Mouse (Mus musculus) stomach, embryonic 15.5 days (tissue): ENCODE data around the gene Trim17. TPM values are rescaled to one million over a fixed set of nuclear protein-coding genes. Genes with fewer than 3 reads are reported as not detected.
A peak's percentile ranks its signal among the peaks of the same experiment; 100 is the strongest.

Experiments
- ATAC-seq: fragments of 200-750 bp; cut with Nextera tagmentation; 2 replicates; pipeline ENCODE4 v1.8.0; 2017; ENCODE audit warnings: low read depth, moderate number of reproducible peaks, moderate TSS enrichment; ENCODE audit not compliant: insufficient read depth, low FRiP score
- H3K27ac ChIP-seq: fragments of 300-500 bp; sonication (generic); 2 replicates; pipeline ENCODE4 v1.5.1; 2015; ENCODE audit warnings: mild to moderate bottlenecking, inconsistent platforms
- H3K27me3 ChIP-seq: fragments of 300-500 bp; sonication (generic); replicated peaks from 2 replicates; pipeline ENCODE4 v1.6.1; 2015; ENCODE audit warnings: inconsistent platforms
- H3K36me3 ChIP-seq: fragments of 300-500 bp; sonication (generic); 2 replicates; pipeline ENCODE4 v1.6.1; 2015; ENCODE audit warnings: inconsistent platforms
- H3K4me1 ChIP-seq: fragments of 300-500 bp; sonication (generic); 2 replicates; pipeline ENCODE4 v1.6.1; 2015; ENCODE audit warnings: inconsistent platforms
- H3K4me2 ChIP-seq: fragments of 300-500 bp; sonication (generic); 2 replicates; pipeline ENCODE4 v1.6.1; 2015; ENCODE audit warnings: mild to moderate bottlenecking, inconsistent platforms
- H3K4me3 ChIP-seq: fragments of 300-500 bp; sonication (generic); replicated peaks from 2 replicates; pipeline ENCODE4 v1.5.1; 2015; ENCODE audit warnings: inconsistent platforms
- H3K9ac ChIP-seq: fragments of 300-500 bp; sonication (generic); 2 replicates; pipeline ENCODE4 v1.6.1; 2015; ENCODE audit warnings: inconsistent platforms
- H3K9me3 ChIP-seq: fragments of 300-500 bp; sonication (generic); 2 replicates; pipeline ENCODE4 v1.6.1; 2016; ENCODE audit warnings: inconsistent platforms
- WGBS: fragments of 180-500 bp; shearing (Covaris S2); methylation state at CpG from one replicate; pipeline ENCODE4 v1.1.7; 2015; 5-methylcytosine and 5-hydroxymethylcytosine counted together
- polyA plus RNA-seq: library from polyadenylated mRNA; unstranded; fragments of >200 nt; fragmentation: Nextera tagmentation; extraction: Ambion mirVana; gene quantifications from 2 replicates; pipeline ENCODE4 v1.2.1, GENCODE M21; 2015

Gene Trim17
- 0.19 and 0.28 TPM in 2 replicates for polyA plus RNA-seq

GRCm38 (mm10) chr11:58954420-58955142 is at the start of gene Trim17, which contains the start of gene Hist3h2a:
Trim17 (plus strand) TSS chr11:58954685.
Hist3h2a (plus strand) TSS chr11:58954685.
- Histone ChIP-seq H3K4me1 (peaks cover 28% of the 10 kb centered on the region), H3K9me3 (no peaks in the 10 kb centered on the region), H3K27me3 (no peaks in the 10 kb centered on the region), H3K27ac (peak within 1 kb of the TSS; percentile 100), H3K9ac (peak within 1 kb of the TSS; percentile 62), H3K4me3 (peak within 1 kb of the TSS; percentile 60), H3K36me3 (peaks cover 8% of the 10 kb centered on the region; the same call in 1 of the 2 replicates), H3K4me2 (peak within 1 kb of the TSS; percentile 95)
- under 1% methylated on average over 49 of the region's 49 CpGs for WGBS
- peak; percentile 92 for ATAC-seq

- WGBS: 45% methylated on average over 6 of the region's 6 CpGs
- peaks cover 3% of the 10 kb centered on the region; the same call in 1 of the 2 replicates for H3K36me3 ChIP-seq
- no peaks in the 10 kb centered on the region for H3K9me3 ChIP-seq
- no peak for ATAC-seq
- H3K9ac ChIP-seq: no peak overlapping the region
- peak overlapping the region; percentile 82; the same call in 1 of the 2 replicates for H3K4me2 ChIP-seq
- peak overlapping the region; percentile 80; the same call in 1 of the 2 replicates for H3K4me3 ChIP-seq
- H3K4me1 ChIP-seq: peaks cover 7% of the 10 kb centered on the region; the same call in 1 of the 2 replicates
- no peaks in the 10 kb centered on the region for H3K27me3 ChIP-seq
- no peak overlapping the region for H3K27ac ChIP-seq
These were observed 49.6 kb upstream of the Trim17 start for GRCm38 (mm10) chr11:58904838-58905237.

GRCm38 (mm10) chr11:58913776-58914175 is 40.7 kb upstream of the Trim17 start:
- H3K27ac ChIP-seq: no peak overlapping the region
- H3K4me3 ChIP-seq: no peak overlapping the region
- H3K27me3 ChIP-seq: no peaks in the 10 kb centered on the region
- no peaks in the 10 kb centered on the region for H3K9me3 ChIP-seq
- H3K4me1 ChIP-seq: peaks cover 7% of the 10 kb centered on the region; the same call in 1 of the 2 replicates
- no peak overlapping the region for H3K9ac ChIP-seq
- WGBS: 62% methylated on average over 1 of the region's 1 CpGs
- H3K36me3 ChIP-seq: no peaks in the 10 kb centered on the region
- ATAC-seq: peak; percentile 45; the same call in 1 of the 2 replicates
- H3K4me2 ChIP-seq: peak overlapping the region; percentile 74; the same call in 1 of the 2 replicates

DNA sequence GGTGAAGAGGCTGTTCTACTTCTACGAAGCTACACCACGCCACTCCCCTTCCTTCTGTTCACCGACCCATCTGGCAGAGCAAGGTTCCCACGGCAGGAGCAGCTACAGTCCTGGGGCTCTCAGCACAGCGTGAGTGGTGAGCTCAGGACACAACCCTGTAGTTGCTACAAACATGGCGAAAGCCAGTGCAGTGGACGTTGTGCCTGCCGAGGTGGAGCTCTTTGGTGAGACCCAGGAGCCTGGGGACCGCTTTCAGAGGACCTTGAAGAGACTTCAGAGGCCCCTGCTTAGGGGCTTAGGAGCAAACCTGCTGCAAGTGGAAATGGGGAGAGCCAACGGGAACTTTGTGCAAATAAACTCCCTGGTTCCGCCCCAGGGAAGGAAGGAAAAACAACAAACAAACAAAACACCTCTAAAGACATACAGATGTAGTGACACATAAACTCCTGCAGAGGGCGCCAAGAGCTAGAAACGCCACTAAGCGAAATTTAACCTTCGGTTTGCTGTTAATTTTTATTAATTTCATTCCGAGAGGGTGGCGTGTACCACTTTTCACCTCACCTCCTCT is 39.9 kb upstream of the Trim17 start:
- peaks cover 7% of the 10 kb centered on the region; the same call in 1 of the 2 replicates for H3K4me1 ChIP-seq
- peak overlapping the region; percentile 22 for H3K9ac ChIP-seq
- H3K27me3 ChIP-seq: no peaks in the 10 kb centered on the region
- H3K4me3 ChIP-seq: peak overlapping the region; percentile 36
- no peaks in the 10 kb centered on the region for H3K36me3 ChIP-seq
- 0 out of 2 replicates have a peak overlapping the region, but pooled peaks have one; percentile 21 for H3K27ac ChIP-seq
- WGBS: 11% methylated on average over 17 of the region's 17 CpGs
- ATAC-seq: 0 out of 2 replicates have a peak, but pooled peaks have one; percentile 12
- no peaks in the 10 kb centered on the region for H3K9me3 ChIP-seq
- H3K4me2 ChIP-seq: peak overlapping the region; percentile 74

- Histone ChIP-seq H3K36me3 (no peaks in the 10 kb centered on the region), H3K27me3 (no peaks in the 10 kb centered on the region), H3K9ac (no peak overlapping the region), H3K4me1 (peaks cover 7% of the 10 kb centered on the region; the same call in 1 of the 2 replicates), H3K9me3 (no peaks in the 10 kb centered on the region), H3K27ac (no peak overlapping the region), H3K4me3 (no peak overlapping the region), H3K4me2 (no peak overlapping the region)
- WGBS: 51% methylated on average over 14 of the region's 14 CpGs
- ATAC-seq: no peak; the same call in 1 of the 2 replicates
These were observed 37.4 kb upstream of the Trim17 start for GRCm38 (mm10) chr11:58916879-58917744.

GRCm38 (mm10) chr11:58917745-58918366 is 36.6 kb upstream of the Trim17 start, which contains the start of gene Btnl10:
Btnl10 (plus strand) TSS chr11:58917908.
- WGBS: 80% methylated on average over 12 of the region's 12 CpGs
- H3K4me3 ChIP-seq: no peak within 1 kb of the TSS
- H3K4me2 ChIP-seq: no peak within 1 kb of the TSS
- no peaks in the 10 kb centered on the region for H3K36me3 ChIP-seq
- no peak within 1 kb of the TSS for H3K9ac ChIP-seq
- peak; percentile 70; the same call in 1 of the 2 replicates for ATAC-seq
- no peaks in the 10 kb centered on the region for H3K9me3 ChIP-seq
- no peak within 1 kb of the TSS for H3K27ac ChIP-seq
- H3K27me3 ChIP-seq: no peaks in the 10 kb centered on the region
- H3K4me1 ChIP-seq: peaks cover 7% of the 10 kb centered on the region; the same call in 1 of the 2 replicates

DNA sequence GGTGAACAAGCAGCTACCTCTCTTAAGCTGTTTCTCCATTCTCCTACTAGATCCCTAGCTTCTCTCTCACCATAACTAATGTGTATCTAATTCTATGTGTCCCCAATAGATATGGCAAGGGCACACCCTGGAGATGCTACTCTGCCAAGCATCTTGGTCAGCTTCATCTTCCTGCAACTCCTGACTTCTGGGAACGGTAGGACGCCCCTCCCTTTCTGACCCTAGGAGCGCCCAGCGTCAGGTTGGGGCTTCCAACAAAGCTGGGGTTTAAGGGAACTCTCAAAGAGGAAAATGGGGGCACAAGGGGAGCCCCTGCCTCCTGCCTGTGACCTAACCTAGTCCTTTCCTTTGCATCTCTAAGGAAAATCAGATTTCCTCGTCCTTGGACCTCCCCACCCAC is 35.7 kb upstream of the Trim17 start:
- Histone ChIP-seq H3K36me3 (no peaks in the 10 kb centered on the region), H3K27me3 (no peaks in the 10 kb centered on the region), H3K27ac (no peak overlapping the region), H3K9ac (no peak overlapping the region), H3K4me1 (peaks cover 7% of the 10 kb centered on the region; the same call in 1 of the 2 replicates), H3K4me3 (no peak overlapping the region), H3K4me2 (no peak overlapping the region), H3K9me3 (no peaks in the 10 kb centered on the region)
- 70% methylated on average over 5 of the region's 5 CpGs for WGBS
- no peak for ATAC-seq

DNA sequence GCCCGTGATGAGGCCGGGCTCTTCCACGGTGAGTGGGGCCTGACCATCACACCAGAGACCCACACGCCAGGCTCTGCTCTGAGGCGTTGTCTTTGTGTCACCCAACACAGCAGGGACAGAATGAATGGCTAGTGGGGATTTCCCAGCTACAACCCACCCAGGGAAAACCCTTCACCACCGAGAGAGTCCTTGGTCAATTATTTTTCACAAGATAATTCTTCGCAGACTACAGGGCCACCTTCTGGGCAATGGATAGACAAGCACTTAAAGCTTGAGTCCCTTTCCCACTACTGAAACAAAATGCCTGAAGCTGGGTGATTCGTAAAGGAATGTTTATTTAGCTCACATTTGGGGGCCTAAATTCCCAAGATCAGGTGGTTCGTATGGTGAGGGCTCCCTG is 32.1 kb upstream of the Trim17 start:
- Histone ChIP-seq H3K4me1 (no peaks in the 10 kb centered on the region), H3K4me2 (no peak overlapping the region), H3K36me3 (no peaks in the 10 kb centered on the region), H3K9ac (no peak overlapping the region), H3K27me3 (no peaks in the 10 kb centered on the region), H3K4me3 (no peak overlapping the region), H3K27ac (no peak overlapping the region), H3K9me3 (no peaks in the 10 kb centered on the region)
- ATAC-seq: no peak
- 82% methylated on average over 9 of the region's 9 CpGs for WGBS

DNA sequence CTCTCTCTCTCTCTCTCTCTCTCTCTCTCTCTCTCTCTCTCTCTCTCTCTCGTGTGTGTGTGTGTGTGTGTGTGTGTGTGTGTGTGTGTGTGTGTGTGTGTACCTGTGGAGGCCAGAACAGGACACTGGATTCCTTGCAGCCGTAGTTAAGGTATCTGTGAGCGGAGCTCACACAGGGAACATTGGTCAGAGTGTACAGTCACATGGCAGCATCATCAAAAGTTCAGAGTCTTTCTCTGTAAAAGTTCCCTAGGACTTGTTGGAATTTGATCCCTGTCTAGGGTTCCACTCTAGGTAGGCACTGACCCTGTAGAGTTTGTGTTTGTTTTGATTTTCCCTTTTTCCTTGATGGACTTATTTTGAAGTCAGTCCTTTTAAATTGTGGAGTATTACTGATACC is 27.8 kb upstream of the Trim17 start:
- Histone ChIP-seq H3K4me3 (no peak overlapping the region), H3K4me1 (peaks cover 6% of the 10 kb centered on the region; the same call in 1 of the 2 replicates), H3K27ac (no peak overlapping the region), H3K9ac (no peak overlapping the region), H3K27me3 (no peaks in the 10 kb centered on the region), H3K36me3 (peaks cover 7% of the 10 kb centered on the region; the same call in 1 of the 2 replicates), H3K9me3 (no peaks in the 10 kb centered on the region), H3K4me2 (no peak overlapping the region)
- ATAC-seq: no peak
- WGBS: 75% methylated on average over 2 of the region's 3 CpGs

DNA sequence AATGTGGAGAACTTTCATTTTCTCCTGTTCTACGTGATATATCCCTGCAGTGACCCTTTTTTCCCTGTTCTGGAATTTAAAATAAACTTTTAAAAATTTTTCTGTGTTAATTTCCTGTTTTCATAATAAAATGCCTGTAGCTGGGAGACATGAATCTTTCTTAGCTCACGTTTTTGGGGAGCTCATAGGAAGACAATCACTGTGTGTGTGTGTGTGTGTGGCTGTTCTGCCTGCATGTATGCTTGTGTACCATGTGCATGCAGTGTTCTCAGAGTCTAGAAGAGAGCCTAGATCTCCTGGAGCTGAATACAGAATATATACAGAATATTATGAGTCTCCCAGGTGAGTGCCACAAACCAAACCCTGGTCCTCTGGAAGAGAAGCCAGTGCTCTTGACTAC is 27.4 kb upstream of the Trim17 start:
- 61% methylated on average over 2 of the region's 2 CpGs for WGBS
- no peak for ATAC-seq
- H3K9me3 ChIP-seq: no peaks in the 10 kb centered on the region

More for the DNA sequence above, 27.4 kb upstream of the Trim17 start:
- Histone ChIP-seq H3K27me3 (no peaks in the 10 kb centered on the region), H3K4me2 (no peak overlapping the region), H3K4me3 (no peak overlapping the region), H3K36me3 (peaks cover 12% of the 10 kb centered on the region; the same call in 1 of the 2 replicates), H3K4me1 (peaks cover 6% of the 10 kb centered on the region; the same call in 1 of the 2 replicates), H3K27ac (no peak overlapping the region), H3K9ac (no peak overlapping the region)
